Mouse (Mus musculus): ENCODE results near the gene Rnase10.

- no peak for TF ChIP-seq CTCF (IDR thresholded peaks at IDR 0.05; ENCODE audit: insufficient read depth, low read length)
- no peak for TF ChIP-seq POLR2A (IDR thresholded peaks at IDR 0.05; ENCODE audit: borderline replicate concordance, extremely low read depth, low read depth, low read length)
Measured at GRCm38 (mm10) chr14:50981837-50982236, 25.7 kb upstream of the Rnase10 start.
